Mouse (Mus musculus) heart, postnatal 10 days (tissue): ENCODE measurements around the gene Slc7a3. TPM values are rescaled to one million over a fixed set of nuclear protein-coding genes. Genes with fewer than 3 reads are reported as not detected.
"Not testable (repeated sequence)": the region's sequence is repeated elsewhere in the genome, so short reads cannot be mapped to it uniquely, and the experiment has no call there.

Experiments used
- DNase-seq, 2 experiments: peaks; one replicate each; pipeline ENCODE4 v3.0.0; 2021
- intact Hi-C: fragments of 180-260 bp; cut with DNase I; formaldehyde crosslinking; loops from one replicate; pipeline ENCODE4 v1.15.1; 2025
- total RNA-seq, 2 experiments: library from RNA; stranded (reverse); gene quantifications; 2 replicates each; pipeline ENCODE4 v1.2.3; 2021

Gene Slc7a3
- total RNA-seq: not detected

- DNase-seq: no peak
- intact Hi-C loops: no loop called here
Measured at GRCm38 (mm10) chrX:101085920-101086319, at the start of gene Slc7a3. Gene Slc7a3, minus strand, starts transcription at chrX:101086020.

GRCm38 (mm10) chrX:101131992-101132791 is 46.4 kb upstream of the Slc7a3 start:
- peak; percentile 30 to 46 for DNase-seq
- intact Hi-C loops: loop anchor here (1.0 to 10.0 kb wide), 4 partner anchors 123 to 385 kb away; partner anchors contain the start of gene Foxo4

GRCm38 (mm10) chrX:101131001-101131400 is 45.2 kb upstream of the Slc7a3 start:
- peak; percentile 57 to 69 for DNase-seq

GRCm38 (mm10) chrX:101128559-101128958 is 42.7 kb upstream of the Slc7a3 start:
- peak in 1 of 2 experiments; percentile 2 for DNase-seq

More at GRCm38 (mm10) chrX:101131001-101131400, 45.2 kb upstream of the Slc7a3 start:
- intact Hi-C loops: loop anchor here (5.0 to 10.0 kb wide), 2 partner anchors 124 to 386 kb away; partner anchors contain the start of gene Foxo4

GRCm38 (mm10) chrX:101126977-101127376 is 41.2 kb upstream of the Slc7a3 start:
- peak; percentile 3 to 31 for DNase-seq
- intact Hi-C loops: loop anchor here (10.0 kb wide), 1 partner anchor 352 kb away; no protein-coding TSS in a partner anchor

More at GRCm38 (mm10) chrX:101128559-101128958, 42.7 kb upstream of the Slc7a3 start:
- intact Hi-C loops: loop anchor here (10.0 kb wide), 1 partner anchor 354 kb away; no protein-coding TSS in a partner anchor

GRCm38 (mm10) chrX:101126474-101126955 is 40.7 kb upstream of the Slc7a3 start:
- intact Hi-C loops: loop anchor here (10.0 kb wide), 1 partner anchor 352 kb away; no protein-coding TSS in a partner anchor
- DNase-seq: peak; percentile 29 to 31

- peak in 1 of 2 experiments; percentile 4 for DNase-seq
- intact Hi-C loops: loop anchor here (10.0 kb wide), 1 partner anchor 346 kb away; no protein-coding TSS in a partner anchor
Measured at GRCm38 (mm10) chrX:101120546-101120945, 34.7 kb upstream of the Slc7a3 start.

GRCm38 (mm10) chrX:101085211-101085610 is 609 bp downstream of the Slc7a3 start:
- DNase-seq, intact Hi-C loops: not testable (repeated sequence)

- DNase-seq: no peak
- intact Hi-C loops: no loop called here
Measured at GRCm38 (mm10) chrX:101084192-101084591, 1.6 kb downstream of the Slc7a3 start.

GRCm38 (mm10) chrX:101065245-101065644 is 20.6 kb downstream of the Slc7a3 start:
- intact Hi-C loops: no loop called here
- no peak for DNase-seq

GRCm38 (mm10) chrX:101063503-101063902 is 22.3 kb downstream of the Slc7a3 start:
- DNase-seq: peak in 1 of 2 experiments; percentile 3
- intact Hi-C loops: no loop called here

- intact Hi-C loops: no loop called here
- peak in 1 of 2 experiments; percentile 0 for DNase-seq
Measured at GRCm38 (mm10) chrX:101059541-101059940, 26.3 kb downstream of the Slc7a3 start, which contains the start of gene Tex11. Gene Tex11, minus strand, starts transcription at chrX:101059667.

Other genes with a start within 250 kb of the Slc7a3 start
- under 1 TPM; 0.35 to 0.53 TPM for gene Tex11, start 26.4 kb downstream of the Slc7a3 start, total RNA-seq
- gene Snx12, start 136.5 kb upstream of the Slc7a3 start, total RNA-seq: 10 to 100 TPM; 46.9 to 48.0 TPM
- 10 to 100 TPM; 30.7 to 35.0 TPM for gene Foxo4, start 168.5 kb upstream of the Slc7a3 start, total RNA-seq
- under 1 TPM; 0.36 to 0.62 TPM for gene Gm614, start 178.0 kb upstream of the Slc7a3 start, total RNA-seq
- gene Il2rg, start 182.2 kb upstream of the Slc7a3 start, total RNA-seq: 10 to 100 TPM; 16.8 to 21.4 TPM
- not detected for gene Gm20489, start 183.0 kb upstream of the Slc7a3 start, total RNA-seq
- gene Med12, start 188.0 kb upstream of the Slc7a3 start, total RNA-seq: 10 to 100 TPM; 26.8 to 29.4 TPM
- under 1 TPM; 0.77 to 0.86 TPM for gene Nlgn3, start 213.1 kb upstream of the Slc7a3 start, total RNA-seq